Mouse (Mus musculus) ES-CJ7 (cell line): ENCODE data around the gene Mb21d2.

Experiments used
- DNase-seq: peaks from one replicate; pipeline ENCODE4 v3.0.0; 2011; ENCODE audit warnings: low read depth, low spot score

Gene Mb21d2

DNA sequence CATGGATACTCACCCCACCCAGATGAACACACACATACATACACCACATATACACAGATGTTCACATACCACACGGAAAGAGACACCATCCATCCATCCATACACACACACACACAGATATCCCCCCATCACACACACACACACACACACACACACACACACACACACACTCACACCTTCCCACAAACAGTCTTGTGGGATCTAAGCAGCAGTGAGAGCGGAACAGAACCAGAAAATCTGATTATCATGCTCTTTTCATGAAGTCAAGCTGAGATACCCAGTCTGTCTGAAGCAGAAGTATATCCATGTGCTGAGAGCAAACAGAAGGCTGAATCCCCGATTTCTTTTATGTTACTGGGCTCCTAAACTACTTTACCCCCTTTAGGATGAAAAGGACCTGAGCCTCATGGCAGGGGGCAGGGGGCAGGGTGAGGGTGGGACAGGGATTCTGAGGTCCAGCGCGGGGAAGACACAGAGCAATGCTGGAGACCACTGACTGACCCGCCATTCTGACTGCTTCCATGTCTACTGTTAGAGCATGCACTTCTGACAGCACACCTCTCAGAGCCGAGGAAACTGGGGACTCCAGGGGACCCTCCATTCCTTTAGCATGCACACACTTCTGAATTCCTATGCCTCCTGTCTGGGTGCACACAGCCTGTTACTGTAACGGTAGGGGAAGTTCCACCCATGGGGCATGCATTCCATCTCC is 62.7 kb downstream of the Mb21d2 start:
- no peak for DNase-seq

GRCm38 (mm10) chr16:28863616-28864015 is 65.9 kb downstream of the Mb21d2 start:
- no peak for DNase-seq

DNA sequence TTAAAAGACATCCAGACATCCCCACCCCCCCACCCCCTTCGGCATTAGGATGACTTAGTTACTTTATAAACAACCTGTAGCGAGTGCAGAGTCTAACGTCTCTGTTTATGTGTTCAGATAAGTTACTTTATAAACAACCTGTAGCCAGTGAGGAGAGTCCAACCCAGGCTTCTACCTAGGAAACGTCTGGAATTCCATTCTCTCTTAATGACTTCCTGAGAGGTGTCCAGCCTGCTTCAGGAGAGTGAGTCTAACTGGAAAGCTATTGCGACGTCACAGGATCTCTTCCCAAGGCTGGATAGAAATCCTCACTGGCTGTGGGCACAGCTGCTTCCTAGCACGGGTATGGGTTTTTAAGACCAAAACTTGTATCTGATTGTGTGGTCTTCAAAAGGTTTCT is 67.4 kb downstream of the Mb21d2 start:
- no peak for DNase-seq

- DNase-seq, result no peak
Measured at GRCm38 (mm10) chr16:28859678-28860077, 69.8 kb downstream of the Mb21d2 start.

DNA sequence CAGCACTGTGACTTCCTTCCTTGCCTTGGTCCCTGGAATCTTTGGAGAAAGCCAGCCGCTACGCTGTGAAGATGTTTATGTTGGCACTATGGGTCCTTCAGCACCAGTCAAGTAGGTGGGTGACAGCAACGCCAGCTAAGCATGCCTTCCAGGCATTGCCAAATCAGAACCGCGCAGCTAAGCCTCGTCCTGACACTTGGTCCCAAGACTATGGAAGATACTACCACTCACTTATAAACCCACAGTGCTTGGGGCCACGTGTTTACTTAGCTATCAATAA is 70.5 kb downstream of the Mb21d2 start:
- no peak for DNase-seq

GRCm38 (mm10) chr16:28858210-28859008 is 71.1 kb downstream of the Mb21d2 start:
- no peak for DNase-seq

DNA sequence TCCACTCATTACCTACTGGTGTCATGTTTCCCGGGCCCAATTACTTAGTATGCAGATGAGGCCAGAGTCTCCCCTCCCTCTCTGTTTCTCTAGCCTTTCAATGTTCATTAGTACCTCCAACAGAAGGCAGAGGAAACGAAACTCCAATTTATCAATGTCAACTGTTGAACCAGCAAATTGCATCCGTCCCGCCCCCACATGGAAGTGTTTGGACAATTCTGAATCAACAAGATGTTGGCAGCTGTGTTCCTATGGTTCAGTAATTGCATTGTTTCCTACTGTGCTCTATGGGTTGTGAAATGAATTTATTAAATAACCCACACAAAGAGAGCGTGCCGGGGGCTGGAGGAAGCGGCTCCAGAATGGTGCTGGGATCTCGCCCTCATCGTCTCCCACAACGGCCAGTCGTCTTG is 78.1 kb downstream of the Mb21d2 start:
- DNase-seq, result no peak

DNA sequence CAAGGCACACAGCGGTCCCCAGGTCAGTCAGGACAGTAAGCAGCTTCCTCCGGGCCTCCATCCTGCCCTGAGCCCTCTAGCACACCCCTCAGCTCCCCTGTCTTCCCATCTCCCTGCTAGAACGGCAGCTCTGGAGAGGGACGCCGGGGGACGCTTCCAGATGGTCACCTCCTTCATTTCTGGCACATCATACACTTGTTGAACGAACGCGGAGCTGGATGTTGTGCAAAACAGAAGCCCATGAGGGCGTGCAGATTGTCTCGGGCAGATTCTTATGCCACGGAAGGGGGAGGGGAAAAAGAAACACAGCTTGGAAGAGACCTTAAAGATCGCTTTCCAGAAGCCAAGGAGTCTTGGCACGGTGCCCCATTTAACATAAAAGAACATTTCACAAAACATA is 78.6 kb downstream of the Mb21d2 start:
- no peak for DNase-seq

DNA sequence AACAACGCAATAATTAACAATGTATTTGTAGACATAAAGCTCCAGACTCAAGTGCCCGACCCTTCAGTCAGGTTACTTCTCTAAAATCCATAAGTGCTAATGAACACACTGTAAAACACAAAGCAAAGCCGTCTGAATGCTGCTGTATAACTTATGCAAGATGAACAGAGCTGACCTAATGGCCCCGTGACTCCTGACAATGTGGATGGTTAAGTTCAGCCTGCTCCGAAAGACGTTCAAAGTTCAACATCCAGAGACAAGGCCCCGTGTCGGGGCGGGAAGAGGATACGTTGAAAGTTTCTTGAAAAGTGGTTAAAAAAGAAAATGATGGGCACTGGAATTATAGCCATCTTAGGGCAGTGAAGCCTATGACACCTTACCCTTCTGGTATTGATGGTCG is 83.3 kb downstream of the Mb21d2 start:
- no peak for DNase-seq

- no peak for DNase-seq
Measured at GRCm38 (mm10) chr16:28845336-28845735, 84.1 kb downstream of the Mb21d2 start.

DNA sequence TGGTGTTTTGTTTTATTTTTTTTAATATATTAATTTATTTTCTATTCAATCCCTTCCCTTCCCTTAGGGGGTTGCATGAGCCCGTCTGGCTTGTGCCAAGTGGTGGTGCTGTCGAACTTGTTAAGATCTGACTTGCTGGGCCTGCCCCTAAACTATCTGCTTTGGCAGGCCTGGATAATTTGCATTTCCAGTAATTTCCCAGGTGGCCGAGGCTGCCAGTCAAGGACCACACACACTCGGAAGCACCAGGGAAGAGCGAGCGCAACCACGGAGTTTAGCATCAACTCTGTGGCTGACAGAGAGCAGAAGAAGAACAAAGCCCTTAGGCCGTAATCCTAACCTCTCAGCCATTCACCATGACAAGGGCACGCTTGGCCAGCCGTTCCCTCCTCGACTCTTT is 88.4 kb downstream of the Mb21d2 start:
- DNase-seq, result peak; percentile 53

DNA sequence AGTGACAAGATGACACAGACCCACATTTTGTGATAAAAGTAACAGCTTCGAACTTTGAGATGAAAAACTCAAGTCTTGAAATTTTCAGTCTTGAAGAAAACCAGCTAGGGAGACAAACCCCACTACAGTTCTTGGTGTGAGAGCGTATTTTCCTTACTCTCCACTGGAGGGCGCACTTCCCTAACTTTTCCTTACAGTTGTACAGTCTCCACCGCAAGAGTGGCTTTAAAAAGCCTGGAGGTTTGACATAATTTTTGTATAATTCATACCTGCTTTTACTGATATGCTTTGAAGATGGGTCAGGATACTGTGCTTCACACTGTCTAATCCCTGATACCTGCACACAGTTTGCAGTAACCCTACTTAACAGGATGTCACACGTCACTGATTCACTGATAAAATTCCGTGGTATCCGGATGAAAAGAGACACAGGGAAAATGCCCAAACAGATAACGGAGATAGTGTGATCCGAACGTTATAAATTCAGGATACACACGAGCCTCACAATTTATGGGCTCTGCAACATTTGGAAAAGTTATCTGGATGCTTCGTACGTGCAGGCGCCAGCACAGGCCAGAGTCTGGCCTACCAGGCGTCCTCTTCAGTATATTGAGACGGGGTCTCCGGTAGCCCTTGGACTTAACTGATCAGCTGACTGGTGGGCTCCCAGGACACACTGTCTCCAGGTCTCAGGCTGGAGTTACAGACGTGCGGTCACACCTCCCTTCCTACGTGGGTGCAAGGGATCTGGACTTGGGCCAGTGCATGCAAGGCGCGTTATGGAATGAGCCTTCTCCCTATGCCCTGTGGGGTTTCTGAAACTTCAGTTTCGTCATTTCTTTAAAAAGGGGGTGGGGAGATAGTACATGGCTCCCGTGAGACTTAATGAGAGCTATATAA is 89.1 kb downstream of the Mb21d2 start:
- peak; percentile 59 for DNase-seq

DNA sequence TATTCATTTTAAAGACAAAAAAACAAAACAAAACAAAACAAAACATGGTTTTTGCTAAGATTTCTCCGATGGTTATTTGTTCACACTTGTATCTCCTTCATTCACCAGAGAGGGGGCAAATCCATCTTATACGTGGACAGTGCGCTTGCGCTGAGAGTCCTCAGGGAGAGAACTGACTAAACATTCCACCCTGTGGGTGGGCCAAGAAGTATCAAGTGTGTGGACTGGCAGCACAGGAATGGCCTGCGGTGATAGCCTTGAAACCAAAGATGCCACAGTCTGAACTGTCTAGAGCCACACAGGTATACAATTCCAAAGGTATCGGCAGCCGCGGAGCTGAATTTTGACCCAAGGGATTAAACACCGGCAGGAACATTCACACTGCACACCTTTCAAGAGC is 89.9 kb downstream of the Mb21d2 start:
- DNase-seq, result peak; percentile 54

- peak; percentile 59 for DNase-seq
Measured at GRCm38 (mm10) chr16:28838016-28838415, 91.5 kb downstream of the Mb21d2 start.

DNA sequence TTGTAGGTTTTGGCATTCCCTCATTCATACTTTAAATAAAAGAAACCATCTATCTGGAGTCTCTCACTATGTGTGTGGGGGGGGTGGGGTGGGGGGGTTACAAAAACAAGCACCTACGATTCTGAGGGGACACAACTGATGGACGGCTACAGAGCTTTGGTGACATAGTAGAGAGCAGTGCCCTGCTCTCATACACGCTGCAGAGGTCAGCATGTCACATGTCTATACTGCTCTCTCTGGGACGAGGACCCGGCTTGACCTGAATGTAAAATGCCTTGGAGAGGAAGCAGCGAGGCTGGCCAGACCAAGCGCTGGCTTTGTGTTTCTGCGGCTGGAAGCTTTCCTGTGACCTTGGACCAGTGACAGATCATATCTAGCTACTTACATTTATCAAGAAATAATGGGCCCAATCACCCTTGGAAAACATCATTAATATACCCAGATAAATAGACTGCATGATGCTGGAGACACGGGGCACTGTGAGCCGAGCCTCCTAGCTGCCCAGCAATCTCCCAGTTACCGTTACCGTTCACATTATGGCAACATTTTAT is 97.3 kb downstream of the Mb21d2 start:
- DNase-seq, result no peak

DNA sequence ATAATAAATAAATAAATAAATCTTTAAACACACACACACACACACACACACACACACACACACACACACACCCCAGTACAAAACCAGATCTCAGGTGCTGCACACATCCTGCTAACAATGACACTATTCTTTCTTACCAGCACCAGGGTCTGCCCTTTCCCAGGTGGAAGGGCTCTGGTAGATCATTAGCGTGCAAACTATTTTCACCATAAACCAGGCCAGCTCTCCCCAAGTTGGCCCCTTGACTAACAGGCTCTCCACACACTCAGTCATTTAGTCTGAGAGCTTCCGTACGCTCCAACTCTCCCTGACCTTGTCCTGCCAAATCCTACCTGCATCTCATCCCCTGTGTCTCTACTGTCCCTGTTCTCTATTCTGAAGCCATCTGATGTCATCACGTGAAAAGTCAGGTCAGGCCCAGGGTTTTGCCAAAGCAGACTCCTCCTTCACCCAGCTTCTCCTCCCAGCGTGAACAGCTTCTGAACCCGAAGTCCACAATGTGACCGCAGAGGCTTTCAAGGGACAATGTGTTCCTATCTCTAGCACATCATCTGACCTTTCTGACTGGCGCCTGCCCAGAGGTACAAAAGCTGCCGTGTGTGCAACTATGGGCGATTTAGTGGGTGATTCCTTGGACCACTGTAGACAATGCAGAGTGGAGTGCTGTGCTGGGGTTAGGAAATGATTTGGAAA is 100.1 kb downstream of the Mb21d2 start:
- no peak for DNase-seq

DNA sequence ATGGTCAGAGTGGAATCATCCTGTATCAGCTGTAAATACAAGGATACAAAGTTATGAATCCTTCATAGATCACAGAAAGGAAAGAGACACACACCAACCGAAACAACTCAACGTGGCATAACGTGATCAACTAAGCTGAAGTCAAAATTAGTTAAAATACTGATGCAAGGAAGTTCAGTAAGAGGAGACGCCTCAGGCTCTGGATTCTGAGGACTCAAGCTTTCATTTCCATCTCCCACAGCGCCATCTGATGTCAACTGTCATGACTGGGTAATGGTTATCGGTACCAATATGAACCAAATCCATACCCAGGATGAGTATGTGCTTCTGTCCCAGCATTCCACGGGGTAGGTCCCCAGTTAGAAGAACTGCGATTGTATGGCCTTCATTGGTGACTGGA is 104.7 kb downstream of the Mb21d2 start:
- no peak for DNase-seq

DNA sequence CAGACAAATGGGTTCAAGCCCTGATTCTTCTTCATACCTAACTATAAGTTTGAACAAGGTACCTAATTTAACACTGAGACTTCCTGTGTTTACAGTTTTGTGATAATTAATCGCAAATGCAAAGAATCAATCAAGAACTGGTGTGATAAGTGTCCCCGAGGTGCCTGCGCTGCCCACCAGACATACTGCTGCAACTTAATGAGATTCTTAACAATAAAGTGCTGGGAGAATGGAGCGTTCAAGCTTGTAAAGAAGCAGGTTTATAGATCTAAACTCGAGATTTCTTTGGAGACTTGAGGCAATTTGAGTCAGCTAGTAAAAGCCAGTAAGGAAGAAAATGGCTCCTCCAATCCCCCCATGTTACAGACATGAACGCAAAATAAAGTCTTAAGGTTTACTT is 107.7 kb downstream of the Mb21d2 start:
- no peak for DNase-seq

GRCm38 (mm10) chr16:28818749-28819285 is 110.7 kb downstream of the Mb21d2 start:
- peak; percentile 58 for DNase-seq

- peak; percentile 61 for DNase-seq
Measured at GRCm38 (mm10) chr16:28813290-28813689, 116.2 kb downstream of the Mb21d2 start.

DNA sequence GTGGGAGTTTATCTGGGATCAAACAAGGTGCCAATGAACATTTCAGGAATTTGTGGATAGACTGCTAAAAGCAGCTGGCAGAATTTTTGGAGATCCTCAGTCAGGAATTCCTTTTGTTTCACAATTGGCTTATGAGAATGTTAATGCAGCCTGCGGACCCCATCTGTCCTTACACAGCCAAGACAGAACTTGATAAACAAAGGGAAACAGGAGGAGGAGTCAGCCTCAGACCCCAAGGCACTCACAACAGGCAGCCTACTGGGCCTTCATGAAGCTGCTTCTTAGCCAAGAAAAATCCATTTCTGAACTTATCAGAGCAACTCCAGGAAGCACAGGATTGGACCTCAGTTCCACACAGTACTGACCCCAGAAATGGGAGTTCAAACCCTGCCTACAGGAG is 120.4 kb downstream of the Mb21d2 start:
- DNase-seq, result no peak
